Comparison of ENCODE assay signal across 7 mouse cellular contexts in genomic region chr11:74838971-74839370, GRCm38 (mm10). TPM values are rescaled to one million over a fixed set of nuclear protein-coding genes. Genes with fewer than 3 reads are reported as not detected.
DNase-seq lines count a peak whose midpoint lies in the region; ATAC-seq and TF ChIP-seq lines count a peak whose summit lies in the region.

No protein-coding gene starts in this region.

- TF ChIP-seq CTCF in ES-Bruce4 (IDR thresholded peaks at IDR 0.05; ENCODE audit: low read depth, low read length): no peak
- TF ChIP-seq CTCF in kidney, postnatal 0 days (IDR thresholded peaks at IDR 0.05; ENCODE audit: low read depth): no peak

- no peaks in the 10 kb centered on the region for H3K9me3 ChIP-seq in ES-Bruce4 (replicated peaks; ENCODE audit: control insufficient read depth, insufficient read depth, low read length, poor library complexity, severe bottlenecking)
- H3K9me3 ChIP-seq in erythroblast, embryonic 14.5 days (ENCODE audit: control insufficient read depth, low read length): no peaks in the 10 kb centered on the region
- no peaks in the 10 kb centered on the region for H3K9me3 ChIP-seq in heart, embryonic 15.5 days (replicated peaks)
- no peaks in the 10 kb centered on the region for H3K9me3 ChIP-seq in kidney, postnatal 0 days (replicated peaks; ENCODE audit: low read length)
- H3K9me3 ChIP-seq in lung, embryonic 16.5 days (ENCODE audit: control insufficient read depth, low read length): no peaks in the 10 kb centered on the region

- peak overlapping the region; percentile 87 for H3K4me2 ChIP-seq in heart, embryonic 15.5 days
- peak overlapping the region; percentile 66 for H3K4me2 ChIP-seq in kidney, postnatal 0 days (ENCODE audit: low read length)
- H3K4me2 ChIP-seq in lung, embryonic 16.5 days (ENCODE audit: low read depth, low read length): peak overlapping the region; percentile 90

- peaks cover 13% of the 10 kb centered on the region for H3K4me1 ChIP-seq in ES-Bruce4 (ENCODE audit: control insufficient read depth, insufficient read depth, low read length)
- peaks cover 70% of the 10 kb centered on the region for H3K4me1 ChIP-seq in erythroblast, embryonic 14.5 days (ENCODE audit: control insufficient read depth)
- H3K4me1 ChIP-seq in heart, embryonic 15.5 days (replicated peaks): peaks cover 78% of the 10 kb centered on the region
- peaks cover 51% of the 10 kb centered on the region for H3K4me1 ChIP-seq in kidney, postnatal 0 days (replicated peaks; ENCODE audit: insufficient read depth, low read length)
- peaks cover 35% of the 10 kb centered on the region for H3K4me1 ChIP-seq in lung, embryonic 16.5 days (replicated peaks; ENCODE audit: control insufficient read depth, insufficient read depth, low read length)

- H3K36me3 ChIP-seq in ES-Bruce4 (ENCODE audit: control insufficient read depth, insufficient read depth, low read length, poor library complexity, severe bottlenecking): no peaks in the 10 kb centered on the region
- peaks cover 66% of the 10 kb centered on the region for H3K36me3 ChIP-seq in erythroblast, embryonic 14.5 days (ENCODE audit: control insufficient read depth)
- H3K36me3 ChIP-seq in heart, embryonic 15.5 days: peaks cover 11% of the 10 kb centered on the region; the same call in 1 of the 2 replicates
- peaks cover 17% of the 10 kb centered on the region for H3K36me3 ChIP-seq in kidney, postnatal 0 days (ENCODE audit: insufficient read depth, low read length)
- H3K36me3 ChIP-seq in lung, embryonic 16.5 days (ENCODE audit: control insufficient read depth, insufficient read depth, low read length): no peaks in the 10 kb centered on the region

- H3K27ac ChIP-seq in ES-Bruce4 (ENCODE audit: insufficient read depth, low read length): no peak overlapping the region
- H3K27ac ChIP-seq in heart, embryonic 15.5 days: peak overlapping the region; percentile 98
- H3K27ac ChIP-seq in kidney, postnatal 0 days: peak overlapping the region; percentile 92
- H3K27ac ChIP-seq in lung, embryonic 16.5 days (ENCODE audit: low read length): peak overlapping the region; percentile 91

- no peak for ATAC-seq in heart, embryonic 15.5 days (replicated peaks; ENCODE audit: insufficient number of reproducible peaks, insufficient read depth, low FRiP score, low read depth)
- no peak for ATAC-seq in kidney, postnatal 0 days (replicated peaks; ENCODE audit: low FRiP score, low read depth)
- ATAC-seq in lung, embryonic 16.5 days (ENCODE audit: low read depth): peak; percentile 24

- WGBS in heart, embryonic 15.5 days: 30% methylated on average over 6 of the region's 6 CpGs
- 20% methylated on average over 6 of the region's 6 CpGs for WGBS in kidney, postnatal 0 days
- 19% methylated on average over 6 of the region's 6 CpGs for WGBS in lung, embryonic 16.5 days

- peak; percentile 75 for DNase-seq in T-cell, adult 2 months (ENCODE audit: low spot score)
- DNase-seq in kidney, postnatal 0 days (ENCODE audit: low spot score): peak; percentile 88
- peak; percentile 63 to 85 for DNase-seq in right cerebral cortex, postnatal 36 days (ENCODE audit: low spot score in 2 of 2)

- TF ChIP-seq POLR2A in ES-Bruce4 (IDR thresholded peaks at IDR 0.05; ENCODE audit: insufficient read depth, low read length): no peak

- no peak for TF ChIP-seq EP300 in ES-Bruce4 (IDR thresholded peaks at IDR 0.05; ENCODE audit: insufficient read depth, low read depth, low read length)

- no peak overlapping the region for H3K4me3 ChIP-seq in ES-Bruce4 (ENCODE audit: low read depth, low read length)
- H3K4me3 ChIP-seq in erythroblast, embryonic 14.5 days (replicated peaks): peak overlapping the region; percentile 76
- H3K4me3 ChIP-seq in heart, embryonic 15.5 days: peak overlapping the region; percentile 61
- peak overlapping the region; percentile 45; the same call in 1 of the 2 replicates for H3K4me3 ChIP-seq in kidney, postnatal 0 days (replicated peaks; ENCODE audit: low read depth, low read length)
- peak overlapping the region; percentile 65 for H3K4me3 ChIP-seq in lung, embryonic 16.5 days (ENCODE audit: low read length)

- no peaks in the 10 kb centered on the region for H3K27me3 ChIP-seq in ES-Bruce4 (ENCODE audit: control insufficient read depth, insufficient read depth, low read length, poor library complexity, severe bottlenecking)
- H3K27me3 ChIP-seq in erythroblast, embryonic 14.5 days (ENCODE audit: control insufficient read depth): no peaks in the 10 kb centered on the region
- H3K27me3 ChIP-seq in heart, embryonic 15.5 days: no peaks in the 10 kb centered on the region
- no peaks in the 10 kb centered on the region for H3K27me3 ChIP-seq in kidney, postnatal 0 days (ENCODE audit: insufficient read depth, low read length)
- no peaks in the 10 kb centered on the region for H3K27me3 ChIP-seq in lung, embryonic 16.5 days (ENCODE audit: control insufficient read depth, insufficient read depth, low read depth, low read length)

- H3K9ac ChIP-seq in ES-Bruce4 (ENCODE audit: low read depth, poor library complexity, severe bottlenecking): peak overlapping the region; percentile 64; the same call in 1 of the 2 replicates
- H3K9ac ChIP-seq in heart, embryonic 15.5 days: 0 out of 2 replicates have a peak overlapping the region, but pooled peaks have one; percentile 8
- 0 out of 2 replicates have a peak overlapping the region, but pooled peaks have one; percentile 62 for H3K9ac ChIP-seq in kidney, postnatal 0 days (ENCODE audit: low read depth, low read length)
- peak overlapping the region; percentile 0; the same call in 1 of the 2 replicates for H3K9ac ChIP-seq in lung, embryonic 16.5 days (ENCODE audit: low read length)

RNA-seq across cellular contexts. Expression of gene Mnt, which starts 8.3 kb away (rescaled TPM):
- 15.4 and 17.1 TPM in 2 replicates for polyA plus RNA-seq in ES-Bruce4 (2011; ENCODE audit: insufficient read depth, insufficient read length, low read depth, missing spikeins)
- polyA plus RNA-seq in erythroblast, embryonic 14.5 days (2012): 3.4 and 3.7 TPM in 2 replicates
- polyA plus RNA-seq in heart, embryonic 15.5 days (2015; fragmentation: Nextera tagmentation; extraction: Ambion mirVana): 3.0 and 3.7 TPM in 2 replicates
- 5.5 and 5.7 TPM in 2 replicates for polyA plus RNA-seq in kidney, postnatal 0 days (2015; fragmentation: Nextera tagmentation; extraction: Ambion mirVana)
- polyA plus RNA-seq in lung, embryonic 16.5 days (2015; fragmentation: Nextera tagmentation; extraction: Ambion mirVana): 3.0 and 3.1 TPM in 2 replicates

RNA-seq across cellular contexts. Expression of gene Sgsm2, which starts 57.9 kb away (rescaled TPM):
- 17.4 and 21.2 TPM in 2 replicates for polyA plus RNA-seq in ES-Bruce4 (2011; ENCODE audit: insufficient read depth, insufficient read length, low read depth, missing spikeins)
- 0.17 and 0.18 TPM in 2 replicates for polyA plus RNA-seq in erythroblast, embryonic 14.5 days (2012)
- polyA plus RNA-seq in heart, embryonic 15.5 days (2015; fragmentation: Nextera tagmentation; extraction: Ambion mirVana): 3.5 and 5.5 TPM in 2 replicates
- 4.9 TPM in 2 replicates for polyA plus RNA-seq in kidney, postnatal 0 days (2015; fragmentation: Nextera tagmentation; extraction: Ambion mirVana)
- polyA plus RNA-seq in lung, embryonic 16.5 days (2015; fragmentation: Nextera tagmentation; extraction: Ambion mirVana): 3.4 and 4.2 TPM in 2 replicates

RNA-seq across cellular contexts. Expression of gene Tsr1, which starts 58.9 kb away (rescaled TPM):
- 100 and 105 TPM in 2 replicates for polyA plus RNA-seq in ES-Bruce4 (2011; ENCODE audit: insufficient read depth, insufficient read length, low read depth, missing spikeins)
- polyA plus RNA-seq in erythroblast, embryonic 14.5 days (2012): 0.09 and 0.24 TPM in 2 replicates
- polyA plus RNA-seq in heart, embryonic 15.5 days (2015; fragmentation: Nextera tagmentation; extraction: Ambion mirVana): 19.2 and 25.9 TPM in 2 replicates
- 31.6 and 32.7 TPM in 2 replicates for polyA plus RNA-seq in kidney, postnatal 0 days (2015; fragmentation: Nextera tagmentation; extraction: Ambion mirVana)
- polyA plus RNA-seq in lung, embryonic 16.5 days (2015; fragmentation: Nextera tagmentation; extraction: Ambion mirVana): 32.3 and 34.3 TPM in 2 replicates

Comparison
In these comparisons a context has a peak if more than half of its experiments do, and no peak if none do; other contexts are left out.
1. H3K9ac ChIP-seq: peak in every context shown above with its lines; median percentile 64 in ES-Bruce4; 62 in kidney, postnatal 0 days; 8 in heart, embryonic 15.5 days; 0 in lung, embryonic 16.5 days.
2. RNA of gene Tsr1, which starts 58.9 kb away (polyA plus RNA-seq): 100 to 105 TPM in ES-Bruce4, 32.3 to 34.3 TPM in lung, embryonic 16.5 days, 31.6 to 32.7 TPM in kidney, postnatal 0 days and 19.2 to 25.9 TPM in heart, embryonic 15.5 days; 0.09 to 0.24 TPM in erythroblast, embryonic 14.5 days; every median in the first group is over 10 times any median in the second.
3. Peak in every context shown above with its lines, with median percentiles within 50 percentile points of each other: DNase-seq and H3K4me2 ChIP-seq.